Mouse (Mus musculus) heart, postnatal 0 days (tissue): ENCODE measurements around the gene Ttc30a1.

Experiments
- CTCF ChIP-seq: IDR thresholded peaks from 2 replicates; pipeline ENCODE4 v1.5.1; 2016; ENCODE audit warnings: antibody characterized with exemption, control low read depth, low read depth
- EP300 ChIP-seq: IDR thresholded peaks from 2 replicates; pipeline ENCODE4 v1.6.1; 2016; ENCODE audit warnings: antibody characterized with exemption, low read depth

DNA sequence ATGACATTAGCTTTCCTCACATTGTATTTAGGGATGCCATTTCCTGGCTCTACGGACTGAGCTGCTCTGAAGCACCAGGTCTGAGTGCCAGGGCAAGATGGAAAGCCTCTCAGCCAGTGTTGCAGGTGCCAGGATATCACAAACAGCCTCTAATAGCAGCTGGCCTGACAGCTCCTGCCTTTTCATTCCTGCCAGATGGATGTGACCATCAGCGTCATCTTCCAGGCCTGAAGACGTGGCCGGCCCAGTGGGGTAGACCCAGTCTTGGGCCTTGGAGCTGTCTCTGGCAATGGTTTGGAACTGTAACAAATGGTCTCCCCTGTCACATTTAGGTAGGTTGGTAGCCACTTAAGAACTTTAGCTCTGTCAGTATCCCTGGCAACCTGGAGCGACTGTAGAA lies 28.4 kb downstream of the Ttc30a1 start:
- TF ChIP-seq CTCF (no peak), EP300 (no peak)
